Mouse (Mus musculus): Measurements from ENCODE around the gene Olfr860.
"Not testable (repeated sequence)": the region's sequence is repeated elsewhere in the genome, so short reads cannot be mapped to it uniquely, and the experiment has no call there.

The Olfr860 gene

DNA sequence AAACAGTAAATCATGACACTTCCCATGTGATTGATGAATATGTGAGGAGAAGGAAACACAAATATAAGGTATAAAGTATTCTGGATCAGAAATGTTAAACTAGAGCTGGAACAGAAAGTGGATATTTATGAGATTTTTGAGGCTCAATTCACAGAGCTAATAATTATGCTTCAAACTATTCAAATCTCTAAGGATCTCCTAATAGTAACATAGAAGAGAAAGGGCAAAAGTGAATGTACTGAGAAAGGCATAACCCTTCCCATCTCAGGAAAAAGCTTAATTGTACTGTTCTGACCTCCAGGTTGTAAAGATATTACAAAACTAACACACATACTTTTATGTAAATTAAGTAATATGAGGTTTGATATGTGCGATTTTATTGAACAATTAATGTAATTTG is at the start of gene Olfr860:
Gene Olfr860, minus strand, starts transcription at position 101 of the 400 bp plus-strand sequence.
- DNase-seq (ENCODE audit: low read depth, low spot score) = no peak

DNA sequence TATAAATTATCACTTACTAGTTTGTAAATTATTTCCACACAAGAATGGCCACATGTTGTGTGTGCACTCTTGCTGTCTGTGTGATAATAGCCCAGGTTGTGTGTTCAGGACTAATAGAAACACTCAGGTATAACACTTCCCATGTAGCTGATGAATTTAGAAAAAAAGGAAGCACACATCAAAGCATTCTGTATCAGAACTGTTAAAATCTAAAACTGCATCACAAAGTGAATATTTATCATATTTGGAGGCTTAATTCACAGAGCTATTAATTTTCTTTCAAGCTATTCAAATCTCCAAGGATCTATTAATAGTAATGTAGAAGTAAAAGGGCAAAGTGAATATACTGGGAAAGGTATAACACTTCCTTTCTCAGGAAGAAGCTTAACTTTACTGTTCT is 38.4 kb upstream of the Olfr860 start, which contains the start of gene Olfr862:
Gene Olfr862, minus strand, starts transcription at position 101 of the 400 bp plus-strand sequence.
- DNase-seq (ENCODE audit: low read depth, low spot score) = no peak

GRCm38 (mm10) chr9:19804606-19805005 is 44.9 kb downstream of the Olfr860 start, which contains the start of gene Olfr859:
TSS of gene Olfr859 (plus strand) at chr9:19804906.
- DNase-seq (ENCODE audit: low read depth, low spot score) = not testable (repeated sequence)

DNA sequence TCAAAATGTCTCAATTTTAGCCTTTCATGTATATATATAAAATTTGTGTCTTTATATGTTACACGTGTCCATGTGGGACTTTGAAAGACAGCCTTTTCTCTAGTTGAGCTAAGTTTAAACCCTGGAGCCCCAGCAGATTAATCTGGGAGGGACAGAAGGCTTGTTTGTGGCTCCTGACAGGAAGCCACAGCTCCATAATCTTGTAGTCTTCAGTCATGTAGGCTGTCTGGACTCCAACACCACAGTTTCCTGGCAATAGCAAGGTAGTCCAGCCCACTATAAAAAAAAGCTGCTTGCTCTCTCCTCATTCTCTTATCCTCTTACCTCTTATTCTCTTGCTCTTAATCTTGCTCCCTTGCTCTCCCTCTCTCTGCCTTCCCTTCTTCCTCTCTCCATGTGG is 46.5 kb downstream of the Olfr860 start:
- no peak for DNase-seq (ENCODE audit: low read depth, low spot score)
